ENCODE assay signal across 8 mouse cellular contexts in the genomic region with DNA sequence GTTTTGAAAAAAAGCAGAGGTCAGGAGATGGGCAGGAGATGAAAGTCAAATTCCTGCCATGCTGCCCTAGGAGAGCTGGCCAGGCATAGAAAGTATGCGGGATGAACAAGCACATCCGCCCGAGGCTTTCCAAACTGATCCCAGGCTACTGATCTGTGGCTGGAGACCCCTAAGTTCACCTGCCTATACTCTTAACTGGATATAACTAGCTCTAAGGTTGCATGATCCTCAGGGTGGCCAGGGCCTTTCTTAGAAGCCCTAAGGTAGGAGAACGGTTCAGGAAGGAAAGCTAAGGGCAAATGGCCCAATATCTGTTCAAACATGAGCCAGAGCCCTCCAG. TPM values are rescaled to one million over a fixed set of nuclear protein-coding genes. Genes with fewer than 3 reads are reported as not detected.
DNase-seq lines count a peak whose midpoint lies in the region; ATAC-seq lines count a peak whose summit lies in the region.

No protein-coding gene starts in this region.

- peak overlapping the region; percentile 61; the same call in 1 of the 2 replicates for H3K9ac ChIP-seq in liver, embryonic 11.5 days (ENCODE audit: low read depth, low read length)
- H3K9ac ChIP-seq in forebrain, embryonic 13.5 days, result no peak overlapping the region
- H3K9ac ChIP-seq in limb, embryonic 15.5 days, result peak overlapping the region; percentile 40; the same call in 1 of the 2 replicates
- no peak overlapping the region for H3K9ac ChIP-seq in neural tube, embryonic 15.5 days (replicated peaks)

- 15% methylated on average over 4 of the region's 4 CpGs for WGBS in liver, embryonic 11.5 days
- WGBS in forebrain, embryonic 13.5 days, result 38% methylated on average over 4 of the region's 4 CpGs
- WGBS in limb, embryonic 15.5 days, result 22% methylated on average over 4 of the region's 4 CpGs
- 23% methylated on average over 4 of the region's 4 CpGs for WGBS in neural tube, embryonic 15.5 days

- no peak for DNase-seq in liver, embryonic 11.5 days (ENCODE audit: low spot score)
- no peak for DNase-seq in liver
- no peak for DNase-seq in gastrocnemius, postnatal 25 days
- no peak for DNase-seq in cerebellum, postnatal 10 days
- DNase-seq in kidney, postnatal 14 days, result no peak

- peaks cover 12% of the 10 kb centered on the region for H3K4me1 ChIP-seq in liver, embryonic 11.5 days (replicated peaks; ENCODE audit: control insufficient read depth, insufficient read depth, low read length)
- peaks cover 12% of the 10 kb centered on the region for H3K4me1 ChIP-seq in forebrain, embryonic 13.5 days
- H3K4me1 ChIP-seq in limb, embryonic 15.5 days, result peaks cover 14% of the 10 kb centered on the region
- H3K4me1 ChIP-seq in neural tube, embryonic 15.5 days, result peaks cover 11% of the 10 kb centered on the region

- peak overlapping the region; percentile 46 for H3K4me3 ChIP-seq in liver, embryonic 11.5 days (ENCODE audit: low read depth, low read length)
- peak overlapping the region; percentile 31 for H3K4me3 ChIP-seq in forebrain, embryonic 13.5 days
- peak overlapping the region; percentile 44 for H3K4me3 ChIP-seq in limb, embryonic 15.5 days
- peak overlapping the region; percentile 34 for H3K4me3 ChIP-seq in neural tube, embryonic 15.5 days (replicated peaks)

- no peaks in the 10 kb centered on the region for H3K27me3 ChIP-seq in liver, embryonic 11.5 days (replicated peaks; ENCODE audit: control insufficient read depth, insufficient read depth, low read length)
- H3K27me3 ChIP-seq in forebrain, embryonic 13.5 days, result no peaks in the 10 kb centered on the region
- H3K27me3 ChIP-seq in limb, embryonic 15.5 days, result no peaks in the 10 kb centered on the region; the same call in 1 of the 2 replicates
- H3K27me3 ChIP-seq in neural tube, embryonic 15.5 days (replicated peaks), result no peaks in the 10 kb centered on the region

- H3K27ac ChIP-seq in liver, embryonic 11.5 days (ENCODE audit: low read depth, low read length), result peak overlapping the region; percentile 43; the same call in 1 of the 2 replicates
- no peak overlapping the region for H3K27ac ChIP-seq in forebrain, embryonic 13.5 days
- no peak overlapping the region for H3K27ac ChIP-seq in limb, embryonic 15.5 days
- no peak overlapping the region for H3K27ac ChIP-seq in neural tube, embryonic 15.5 days (replicated peaks)

- no peaks in the 10 kb centered on the region for H3K9me3 ChIP-seq in liver, embryonic 11.5 days (ENCODE audit: control insufficient read depth, low read length)
- no peaks in the 10 kb centered on the region for H3K9me3 ChIP-seq in forebrain, embryonic 13.5 days (replicated peaks)
- no peaks in the 10 kb centered on the region for H3K9me3 ChIP-seq in limb, embryonic 15.5 days
- no peaks in the 10 kb centered on the region for H3K9me3 ChIP-seq in neural tube, embryonic 15.5 days (replicated peaks)

- no peaks in the 10 kb centered on the region for H3K36me3 ChIP-seq in liver, embryonic 11.5 days (ENCODE audit: control insufficient read depth, insufficient read depth, low read length)
- no peaks in the 10 kb centered on the region for H3K36me3 ChIP-seq in forebrain, embryonic 13.5 days (ENCODE audit: poor library complexity, severe bottlenecking)
- no peaks in the 10 kb centered on the region for H3K36me3 ChIP-seq in limb, embryonic 15.5 days
- H3K36me3 ChIP-seq in neural tube, embryonic 15.5 days, result no peaks in the 10 kb centered on the region

- no peak; the same call in 1 of the 2 replicates for ATAC-seq in liver, embryonic 11.5 days (replicated peaks; ENCODE audit: low FRiP score)
- ATAC-seq in forebrain, embryonic 13.5 days, result peak; percentile 59
- ATAC-seq in limb, embryonic 15.5 days (ENCODE audit: insufficient number of reproducible peaks, low FRiP score, low TSS enrichment, low read depth), result no peak
- ATAC-seq in neural tube, embryonic 15.5 days (ENCODE audit: low FRiP score), result no peak

- peak overlapping the region; percentile 78 for H3K4me2 ChIP-seq in liver, embryonic 11.5 days
- peak overlapping the region; percentile 61 for H3K4me2 ChIP-seq in forebrain, embryonic 13.5 days
- peak overlapping the region; percentile 70 for H3K4me2 ChIP-seq in limb, embryonic 15.5 days
- peak overlapping the region; percentile 62 for H3K4me2 ChIP-seq in neural tube, embryonic 15.5 days

RNA-seq across cellular contexts. Expression of a gene that starts 0.2 kb away (rescaled TPM):
- 6.3 and 7.2 TPM in 2 replicates for polyA plus RNA-seq in liver, embryonic 11.5 days (2014; fragmentation: Nextera tagmentation; extraction: Ambion mirVana)
- 1.9 and 2.0 TPM in 2 replicates for polyA plus RNA-seq in forebrain, embryonic 13.5 days (2015; fragmentation: Nextera tagmentation; extraction: Ambion mirVana)
- 9.1 TPM in 2 replicates for polyA plus RNA-seq in limb, embryonic 15.5 days (2015; fragmentation: Nextera tagmentation; extraction: Ambion mirVana)
- polyA plus RNA-seq in neural tube, embryonic 15.5 days (2015; fragmentation: Nextera tagmentation; extraction: Ambion mirVana), result 4.3 and 5.5 TPM in 2 replicates
- total RNA-seq in gastrocnemius, postnatal 25 days (2021), result 1 to 10 TPM; 1.3 to 1.6 TPM

Comparison
In these comparisons a context has a peak if more than half of its experiments do, and no peak if none do; other contexts are left out.
1. H3K9ac ChIP-seq: peak in liver, embryonic 11.5 days (single experiment) and limb, embryonic 15.5 days (single experiment); none in forebrain, embryonic 13.5 days (single experiment) and neural tube, embryonic 15.5 days (single experiment).
2. Peak in every context shown above with its lines, with median percentiles within 50 percentile points of each other: H3K4me2 ChIP-seq and H3K4me3 ChIP-seq.